Comparison of ENCODE assay signal across 25 mouse cellular contexts in genomic region chr19:46537357-46537756, GRCm38 (mm10).
"Had no signal": no experiment of that assay in that cellular context is flagged by ENCODE, and none has a peak within 500 bp of the region (broad histone marks: within the 10 kb centered on the region; RNA-seq: fewer than 3 reads in every experiment).

No protein-coding gene starts in this region.

- H3K4me3 ChIP-seq: embryonic facial prominence, embryonic 10.5 days; embryonic facial prominence, embryonic 12.5 days; embryonic facial prominence, embryonic 13.5 days; embryonic facial prominence, embryonic 15.5 days; erythroblast, embryonic 14.5 days; forebrain, embryonic 10.5 days; forebrain, embryonic 12.5 days; forebrain, embryonic 13.5 days; forebrain, embryonic 15.5 days; gastrocnemius, adult 2 months; heart, adult 2 months had no signal

- H3K27ac ChIP-seq: embryonic facial prominence, embryonic 10.5 days; embryonic facial prominence, embryonic 12.5 days; embryonic facial prominence, embryonic 13.5 days; embryonic facial prominence, embryonic 15.5 days; forebrain, embryonic 10.5 days; forebrain, embryonic 13.5 days; forebrain, embryonic 15.5 days; gastrocnemius, adult 2 months; heart, adult 2 months had no signal

- H3K9me3 ChIP-seq: embryonic facial prominence, embryonic 10.5 days; embryonic facial prominence, embryonic 12.5 days; embryonic facial prominence, embryonic 13.5 days; embryonic facial prominence, embryonic 15.5 days; forebrain, embryonic 10.5 days; forebrain, embryonic 12.5 days; forebrain, embryonic 13.5 days; forebrain, embryonic 15.5 days had no signal

- DNase-seq: cerebellum, adult 2 months; cerebellum, adult 8-10 months; cerebellum, adult 9-10 months; cerebellum, adult 9-11 months; cerebellum, postnatal 10 days; cerebellum, postnatal 14 days; cerebellum, postnatal 36 days; embryo, embryonic 11 days; forebrain, postnatal 0 days; gastrocnemius, adult 2 months; gastrocnemius, postnatal 10 days; gastrocnemius, postnatal 14 days; gastrocnemius, postnatal 25 days; gastrocnemius, postnatal 36 days; heart, adult 18-20 months; heart, adult 2 months had no signal

- H3K27me3 ChIP-seq: embryonic facial prominence, embryonic 12.5 days; embryonic facial prominence, embryonic 13.5 days; embryonic facial prominence, embryonic 15.5 days; forebrain, embryonic 12.5 days; forebrain, embryonic 13.5 days; forebrain, embryonic 15.5 days had no signal
